Mouse (Mus musculus) CH12F3 (cell line): ENCODE results near the gene Clec3a.

Source experiments
- in situ Hi-C: fragments of 300-500 bp; cut with MboI; formaldehyde crosslinking; loops from 2 replicates; pipeline ENCODE4 v1.14.3; 2020; ENCODE audit warnings: low sequenced_read_pairs

Gene Clec3a

GRCm38 (mm10) chr8:114455302-114455701 is 37.4 kb downstream of the Clec3a start:
- in situ Hi-C loops = loop anchor here (25.0 kb wide), 1 partner anchor 1982 kb away; no protein-coding TSS in a partner anchor

DNA sequence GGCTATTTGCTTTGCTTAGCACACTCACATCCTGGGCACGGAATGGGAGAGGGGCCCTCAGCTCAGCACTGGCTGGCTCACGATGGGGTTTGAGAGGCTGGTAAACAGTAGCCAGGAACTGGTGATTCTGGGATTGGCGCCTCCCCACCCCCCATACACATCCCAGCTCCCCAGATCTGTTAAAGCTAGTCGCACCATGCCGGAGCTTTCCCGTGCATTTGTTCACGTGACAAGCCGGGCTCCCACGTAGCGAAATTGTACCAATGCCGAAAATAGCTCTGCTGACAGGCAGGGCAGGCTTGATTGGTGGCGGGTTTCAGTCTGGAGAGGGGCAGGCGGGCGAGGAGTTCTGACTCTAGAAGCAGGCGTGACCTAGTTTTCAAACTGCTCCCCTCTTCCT is 38.1 kb downstream of the Clec3a start:
- in situ Hi-C loops = loop anchor here (25.0 kb wide), 1 partner anchor 1981 kb away; no protein-coding TSS in a partner anchor

DNA sequence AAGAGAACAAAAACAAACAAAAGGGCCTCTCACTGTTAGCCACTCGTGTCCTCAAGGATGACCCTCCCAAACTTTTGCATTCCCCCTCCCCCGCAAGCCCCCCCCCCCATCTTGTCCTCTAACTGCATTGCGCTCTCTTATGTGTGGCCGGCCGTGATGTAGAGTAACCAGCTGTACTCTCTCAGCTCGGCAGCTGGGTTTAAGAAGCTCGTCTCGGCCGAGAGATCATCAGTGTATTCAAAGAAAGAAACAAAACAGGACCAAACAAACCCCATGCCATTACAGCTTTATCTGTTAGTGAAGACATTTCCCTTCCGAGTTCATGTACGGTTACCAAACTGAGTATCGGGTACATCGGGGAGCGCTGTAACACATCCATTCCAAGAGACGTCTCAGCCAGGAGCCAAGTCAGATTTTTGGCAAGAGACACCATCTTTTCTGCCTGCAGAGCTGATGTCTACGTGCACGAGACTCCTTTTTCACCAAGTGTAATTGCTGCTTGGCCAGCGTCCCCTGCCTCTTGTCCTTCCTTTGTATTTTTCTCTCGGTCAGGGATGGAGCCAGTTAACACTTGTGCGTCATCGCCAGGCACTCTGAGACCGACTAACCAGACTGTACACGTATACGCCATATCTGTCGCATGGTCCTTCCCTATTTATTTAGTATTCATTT is 40.4 kb downstream of the Clec3a start:
- in situ Hi-C loops = loop anchor here (25.0 kb wide), 1 partner anchor 1979 kb away; no protein-coding TSS in a partner anchor

DNA sequence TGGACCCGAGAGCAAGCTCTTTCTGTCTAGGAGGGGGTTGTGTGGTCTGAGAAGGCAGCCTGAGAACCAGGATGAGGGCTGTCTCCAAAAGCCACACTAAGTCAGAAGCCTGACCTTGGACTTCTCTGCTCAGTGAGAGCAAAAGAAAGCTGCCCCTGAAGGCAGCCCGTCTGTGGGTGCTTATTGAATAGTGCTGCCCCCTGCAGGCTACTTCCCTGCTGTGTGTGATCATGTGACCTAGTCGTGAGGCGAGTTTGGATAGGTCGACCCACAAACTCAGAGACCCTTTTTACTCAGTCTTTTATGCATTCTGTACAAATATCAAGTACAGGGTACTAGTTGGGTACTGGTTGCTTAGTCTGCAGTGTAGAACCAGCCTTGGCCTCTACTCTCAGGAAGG is 42.7 kb downstream of the Clec3a start:
- in situ Hi-C loops = loop anchor here (25.0 kb wide), 1 partner anchor 1977 kb away; no protein-coding TSS in a partner anchor

DNA sequence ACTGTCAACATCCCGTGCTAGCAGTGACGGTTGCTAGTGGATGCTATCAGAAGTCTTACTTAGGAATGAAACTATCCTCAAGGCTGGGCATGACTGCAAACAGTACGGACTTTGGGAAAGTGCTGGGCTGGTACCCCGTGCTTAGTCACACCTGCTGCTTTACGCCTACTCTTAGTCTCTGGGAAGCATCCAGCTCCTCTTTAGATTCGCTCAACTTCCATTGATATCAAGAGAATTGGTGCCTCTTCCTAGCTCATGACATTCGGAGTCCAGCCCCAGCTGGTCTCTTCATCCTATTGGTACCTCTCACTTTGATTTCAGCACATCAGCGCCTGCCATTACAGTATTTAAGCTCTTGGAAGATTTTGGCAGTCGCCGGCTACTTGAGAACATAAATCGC is 44.7 kb downstream of the Clec3a start:
- in situ Hi-C loops = loop anchor here (25.0 kb wide), 1 partner anchor 1975 kb away; no protein-coding TSS in a partner anchor

- in situ Hi-C loops = loop anchor here (25.0 kb wide), 1 partner anchor 1974 kb away; no protein-coding TSS in a partner anchor
These were observed 45.4 kb downstream of the Clec3a start for GRCm38 (mm10) chr8:114463305-114463704.

- in situ Hi-C loops = loop anchor here (25.0 kb wide), 1 partner anchor 1969 kb away; no protein-coding TSS in a partner anchor
These were observed 50.8 kb downstream of the Clec3a start for GRCm38 (mm10) chr8:114468526-114469207.

DNA sequence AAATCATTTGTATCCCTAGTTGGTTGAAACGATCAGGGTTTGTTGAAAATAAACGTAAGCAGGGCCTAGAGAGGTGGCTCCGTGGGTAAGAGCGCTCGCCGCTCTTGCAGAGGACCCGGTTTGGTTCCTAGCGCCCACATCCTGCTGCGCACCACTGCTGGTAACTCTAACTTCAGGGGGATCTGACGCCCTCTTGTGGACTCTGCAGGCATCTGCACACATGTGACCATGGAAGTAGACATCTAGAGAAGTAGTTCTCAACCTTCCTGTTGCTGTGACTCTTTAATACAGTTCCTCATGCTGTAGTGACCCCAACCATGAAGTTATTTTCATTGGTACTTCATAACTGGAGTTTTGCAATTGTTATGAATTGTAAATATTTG is 51.3 kb downstream of the Clec3a start:
- in situ Hi-C loops = loop anchor here (25.0 kb wide), 1 partner anchor 1968 kb away; no protein-coding TSS in a partner anchor

DNA sequence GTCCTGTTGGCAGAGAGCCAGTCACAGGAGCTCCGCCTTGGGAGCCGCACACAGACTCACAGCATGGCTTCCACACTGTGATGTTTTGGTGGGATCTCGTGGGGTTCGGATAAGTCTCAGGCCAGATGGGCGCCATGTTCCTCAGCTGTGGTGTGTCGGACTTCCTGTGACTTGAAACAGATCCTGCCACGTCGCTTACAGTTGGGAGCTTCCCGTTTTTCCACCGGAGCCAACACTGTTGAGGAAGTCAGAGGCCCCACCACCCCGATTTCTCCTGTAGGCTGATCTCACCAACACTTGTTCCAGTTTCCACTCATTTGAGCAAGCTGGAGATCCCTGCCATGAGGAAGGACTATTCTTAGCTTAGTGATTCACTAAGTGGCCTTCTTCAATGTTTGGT is 55.7 kb downstream of the Clec3a start:
- in situ Hi-C loops = loop anchor here (25.0 kb wide), 1 partner anchor 1964 kb away; no protein-coding TSS in a partner anchor
